Mouse (Mus musculus): Measurements from ENCODE around the gene Usp49. TPM values are rescaled to one million over a fixed set of nuclear protein-coding genes. Genes with fewer than 3 reads are reported as not detected.
"Not testable (repeated sequence)": the region's sequence is repeated elsewhere in the genome, so short reads cannot be mapped to it uniquely, and the experiment has no call there.

Usp49 gene
- total RNA-seq, 1 experiment from 2014 or later: 8.8 TPM

GRCm38 (mm10) chr17:47651953-47652352, 21.5 kb downstream of the Usp49 start:
- no peak for DNase-seq

GRCm38 (mm10) chr17:47654346-47654745, 23.9 kb downstream of the Usp49 start:
- not testable (repeated sequence) for DNase-seq

GRCm38 (mm10) chr17:47655697-47656096, 25.2 kb downstream of the Usp49 start:
- DNase-seq: no peak

GRCm38 (mm10) chr17:47657901-47658300, 27.4 kb downstream of the Usp49 start:
- DNase-seq: no peak

- no peak for DNase-seq
Observed at GRCm38 (mm10) chr17:47658741-47659243, 28.3 kb downstream of the Usp49 start.

- DNase-seq: no peak
Observed at GRCm38 (mm10) chr17:47663009-47663713, 32.7 kb downstream of the Usp49 start.

- no peak for DNase-seq
Observed at GRCm38 (mm10) chr17:47664474-47664873, 34.0 kb downstream of the Usp49 start.

- no peak for DNase-seq
Observed at GRCm38 (mm10) chr17:47669166-47669565, 38.7 kb downstream of the Usp49 start.

GRCm38 (mm10) chr17:47671988-47672310, 41.5 kb downstream of the Usp49 start:
- DNase-seq: no peak

- DNase-seq: peak; percentile 72
Observed at GRCm38 (mm10) chr17:47672311-47673111, 42.0 kb downstream of the Usp49 start.

- peak; percentile 62 for DNase-seq
Observed at GRCm38 (mm10) chr17:47676581-47676980, 46.1 kb downstream of the Usp49 start.

GRCm38 (mm10) chr17:47678238-47678637, 47.7 kb downstream of the Usp49 start:
- DNase-seq: no peak

GRCm38 (mm10) chr17:47678702-47679101, 48.2 kb downstream of the Usp49 start:
- no peak for DNase-seq

GRCm38 (mm10) chr17:47682836-47683235, 52.3 kb downstream of the Usp49 start:
- DNase-seq: no peak

- peak; percentile 94 for DNase-seq
Observed at GRCm38 (mm10) chr17:47687409-47688343, 57.2 kb downstream of the Usp49 start.

- DNase-seq: no peak
Observed at GRCm38 (mm10) chr17:47688344-47688607, 57.8 kb downstream of the Usp49 start, which contains the start of gene Tomm6. Gene Tomm6, minus strand, starts transcription at chr17:47688386.

GRCm38 (mm10) chr17:47688608-47689575, 58.4 kb downstream of the Usp49 start, which contains the start of gene Frs3:
Gene Frs3, plus strand, starts transcription at chr17:47689030.
- peak; percentile 77 for DNase-seq

GRCm38 (mm10) chr17:47689894-47690293, 59.4 kb downstream of the Usp49 start:
- no peak for DNase-seq

GRCm38 (mm10) chr17:47691650-47692049, 61.2 kb downstream of the Usp49 start:
- no peak for DNase-seq

- no peak for DNase-seq
Observed at GRCm38 (mm10) chr17:47693671-47694441, 63.4 kb downstream of the Usp49 start.

- no peak for DNase-seq
Observed at GRCm38 (mm10) chr17:47694442-47694502, 63.8 kb downstream of the Usp49 start, which contains the start of gene Gm21981. Gene Gm21981, minus strand, starts transcription at chr17:47694455.
